In genomic region chr19:33161903-33162302, GRCm38 (mm10) we compare ENCODE assay signal across 30 mouse cellular contexts.
"Had no signal": no experiment of that assay in that cellular context is flagged by ENCODE, and none has a peak within 500 bp of the region (broad histone marks: within the 10 kb centered on the region; RNA-seq: fewer than 3 reads in every experiment).

No protein-coding gene starts in this region.

- H3K4me2 ChIP-seq: limb, embryonic 12.5 days; limb, embryonic 13.5 days; limb, embryonic 15.5 days; liver, embryonic 11.5 days; liver, embryonic 12.5 days; liver, embryonic 13.5 days; liver, embryonic 15.5 days; lung, embryonic 14.5 days; lung, embryonic 15.5 days; midbrain, embryonic 11.5 days; midbrain, embryonic 12.5 days; midbrain, embryonic 13.5 days; midbrain, embryonic 15.5 days; neural tube, embryonic 12.5 days had no signal

- H3K4me1 ChIP-seq: limb, embryonic 10.5 days; limb, embryonic 12.5 days; limb, embryonic 13.5 days; limb, embryonic 15.5 days; liver, embryonic 12.5 days; liver, embryonic 15.5 days; lung, embryonic 15.5 days; midbrain, embryonic 10.5 days; midbrain, embryonic 12.5 days; midbrain, embryonic 13.5 days; midbrain, embryonic 15.5 days; neural tube, embryonic 12.5 days had no signal

- H3K9me3 ChIP-seq: limb, embryonic 10.5 days; limb, embryonic 12.5 days; limb, embryonic 13.5 days; limb, embryonic 15.5 days; liver, embryonic 12.5 days; liver, embryonic 13.5 days; liver, embryonic 15.5 days; lung, embryonic 15.5 days; megakaryocyte, embryonic 14.5 days; midbrain, embryonic 10.5 days; midbrain, embryonic 12.5 days; midbrain, embryonic 13.5 days; midbrain, embryonic 15.5 days; neural tube, embryonic 12.5 days had no signal

- H3K4me3 ChIP-seq: limb, embryonic 10.5 days; limb, embryonic 12.5 days; limb, embryonic 13.5 days; limb, embryonic 15.5 days; liver, embryonic 12.5 days; liver, embryonic 13.5 days; liver, embryonic 15.5 days; lung, embryonic 15.5 days; megakaryocyte, embryonic 14.5 days; midbrain, embryonic 10.5 days; midbrain, embryonic 12.5 days; midbrain, embryonic 13.5 days; midbrain, embryonic 15.5 days; myocyte; neural tube, embryonic 12.5 days had no signal

- H3K9ac ChIP-seq: limb, embryonic 12.5 days; limb, embryonic 13.5 days; limb, embryonic 15.5 days; liver, embryonic 12.5 days; liver, embryonic 13.5 days; liver, embryonic 14.5 days; liver, embryonic 15.5 days; liver, postnatal 0 days; lung, embryonic 14.5 days; lung, embryonic 15.5 days; midbrain, embryonic 12.5 days; midbrain, embryonic 13.5 days; midbrain, embryonic 15.5 days; neural tube, embryonic 12.5 days had no signal

- H3K36me3 ChIP-seq: limb, embryonic 10.5 days; limb, embryonic 12.5 days; limb, embryonic 13.5 days; limb, embryonic 15.5 days; liver, embryonic 12.5 days; liver, embryonic 13.5 days; liver, embryonic 15.5 days; lung, embryonic 15.5 days; midbrain, embryonic 10.5 days; midbrain, embryonic 12.5 days; midbrain, embryonic 13.5 days; midbrain, embryonic 15.5 days; neural tube, embryonic 12.5 days had no signal

- H3K27me3 ChIP-seq: limb, embryonic 12.5 days; limb, embryonic 15.5 days; liver, embryonic 12.5 days; liver, embryonic 13.5 days; liver, embryonic 15.5 days; lung, embryonic 15.5 days; midbrain, embryonic 12.5 days; midbrain, embryonic 13.5 days; midbrain, embryonic 15.5 days; neural tube, embryonic 12.5 days had no signal

- H3K27ac ChIP-seq: limb, embryonic 10.5 days; limb, embryonic 12.5 days; limb, embryonic 13.5 days; limb, embryonic 15.5 days; liver, embryonic 12.5 days; liver, embryonic 13.5 days; liver, embryonic 14.5 days; liver, embryonic 15.5 days; lung, embryonic 15.5 days; macrophage; midbrain, embryonic 10.5 days; midbrain, embryonic 12.5 days; midbrain, embryonic 13.5 days; midbrain, embryonic 15.5 days; neural tube, embryonic 12.5 days had no signal

- DNase-seq: left cerebral cortex, postnatal 4 days; liver; liver, embryonic 13.5 days; liver, postnatal 0 days; lung, adult 18-20 months; lung, adult 2 months; lung, embryonic 14.5 days; lung, postnatal 10 days; lung, postnatal 14 days; lung, postnatal 36 days; lung, postnatal 4 days; midbrain, embryonic 14.5 days had no signal
